ENCODE assay signal across 8 mouse cellular contexts in the genomic region with DNA sequence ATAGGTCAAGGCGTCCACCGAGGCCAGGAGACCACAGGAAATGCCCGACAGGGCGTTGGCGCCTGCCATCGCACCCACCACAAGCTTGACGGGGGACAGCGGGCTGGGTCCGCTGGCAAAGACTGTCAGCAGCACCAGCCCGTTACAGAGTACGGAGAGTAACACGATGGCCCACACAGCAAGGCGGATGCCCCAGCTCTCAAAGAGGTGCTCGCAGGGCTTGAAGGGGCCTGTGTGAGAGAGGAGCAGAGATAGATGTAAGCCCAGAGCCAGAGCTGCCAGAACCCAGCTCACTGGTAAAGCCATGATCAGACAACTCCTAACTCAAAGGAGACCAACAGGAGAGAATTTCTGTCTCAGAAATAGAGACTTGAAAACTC. TPM values are rescaled to one million over a fixed set of nuclear protein-coding genes. Genes with fewer than 3 reads are reported as not detected.
A peak's percentile ranks its signal among the peaks of the same experiment; 100 is the strongest.
DNase-seq lines count a peak whose midpoint lies in the region; ATAC-seq and TF ChIP-seq lines count a peak whose summit lies in the region.

No protein-coding gene starts in this region.

- no peak overlapping the region for H3K27ac ChIP-seq in kidney, postnatal 0 days
- no peak overlapping the region for H3K27ac ChIP-seq in embryonic facial prominence, embryonic 12.5 days
- no peak overlapping the region for H3K27ac ChIP-seq in midbrain, postnatal 0 days (ENCODE audit: low read depth, low read length)

- H3K4me2 ChIP-seq in kidney, postnatal 0 days (ENCODE audit: low read length) = peak overlapping the region; percentile 72
- H3K4me2 ChIP-seq in embryonic facial prominence, embryonic 12.5 days (replicated peaks) = peak overlapping the region; percentile 92
- peak overlapping the region; percentile 83 for H3K4me2 ChIP-seq in midbrain, postnatal 0 days (ENCODE audit: low read depth, low read length, poor library complexity, severe bottlenecking)

- peak overlapping the region; percentile 31; the same call in 1 of the 2 replicates for H3K9ac ChIP-seq in kidney, postnatal 0 days (ENCODE audit: low read depth, low read length)
- H3K9ac ChIP-seq in embryonic facial prominence, embryonic 12.5 days = peak overlapping the region; percentile 60
- H3K9ac ChIP-seq in midbrain, postnatal 0 days (replicated peaks; ENCODE audit: low read length, poor library complexity, severe bottlenecking) = peak overlapping the region; percentile 48

- no peak for DNase-seq in kidney, postnatal 0 days (ENCODE audit: low spot score)
- DNase-seq in kidney, postnatal 10 days = no peak
- DNase-seq in induced T-regulatory cell, adult 2 months (ENCODE audit: low read depth) = peak; percentile 32
- DNase-seq in midbrain, postnatal 0 days (ENCODE audit: low spot score) = no peak
- DNase-seq in layer of hippocampus, adult 8-10 months (ENCODE audit: low spot score in 2 of 2) = no peak
- no peak for DNase-seq in cerebellum, adult 11-12 months
- no peak for DNase-seq in thymus, postnatal 10 days (ENCODE audit: low spot score in 2 of 2)

- peaks cover 6% of the 10 kb centered on the region; the same call in 1 of the 2 replicates for H3K4me1 ChIP-seq in kidney, postnatal 0 days (replicated peaks; ENCODE audit: insufficient read depth, low read length)
- peaks cover 22% of the 10 kb centered on the region for H3K4me1 ChIP-seq in embryonic facial prominence, embryonic 12.5 days
- no peaks in the 10 kb centered on the region for H3K4me1 ChIP-seq in midbrain, postnatal 0 days (ENCODE audit: insufficient read depth, low read length)

- H3K36me3 ChIP-seq in kidney, postnatal 0 days (ENCODE audit: insufficient read depth, low read length) = no peaks in the 10 kb centered on the region
- H3K36me3 ChIP-seq in embryonic facial prominence, embryonic 12.5 days = no peaks in the 10 kb centered on the region
- H3K36me3 ChIP-seq in midbrain, postnatal 0 days (ENCODE audit: insufficient read depth, low read length) = no peaks in the 10 kb centered on the region

- no peaks in the 10 kb centered on the region for H3K9me3 ChIP-seq in kidney, postnatal 0 days (replicated peaks; ENCODE audit: low read length)
- H3K9me3 ChIP-seq in embryonic facial prominence, embryonic 12.5 days = no peaks in the 10 kb centered on the region
- no peaks in the 10 kb centered on the region for H3K9me3 ChIP-seq in midbrain, postnatal 0 days (ENCODE audit: low read length)

- peak overlapping the region; percentile 34 for H3K4me3 ChIP-seq in kidney, postnatal 0 days (replicated peaks; ENCODE audit: low read depth, low read length)
- peak overlapping the region; percentile 40 for H3K4me3 ChIP-seq in embryonic facial prominence, embryonic 12.5 days
- peak overlapping the region; percentile 37 for H3K4me3 ChIP-seq in midbrain, postnatal 0 days (ENCODE audit: low read depth, low read length)

- ATAC-seq in kidney, postnatal 0 days (replicated peaks; ENCODE audit: low FRiP score, low read depth) = 0 out of 2 replicates have a peak, but pooled peaks have one; percentile 27
- no peak for ATAC-seq in embryonic facial prominence, embryonic 12.5 days (ENCODE audit: insufficient number of reproducible peaks, insufficient read depth, low FRiP score, low TSS enrichment)
- ATAC-seq in midbrain, postnatal 0 days (ENCODE audit: low FRiP score) = 0 out of 2 replicates have a peak, but pooled peaks have one; percentile 3

- WGBS in kidney, postnatal 0 days = 10% methylated on average over 14 of the region's 14 CpGs
- 9% methylated on average over 14 of the region's 14 CpGs for WGBS in embryonic facial prominence, embryonic 12.5 days
- 9% methylated on average over 14 of the region's 14 CpGs for WGBS in midbrain, postnatal 0 days

- H3K27me3 ChIP-seq in kidney, postnatal 0 days (ENCODE audit: insufficient read depth, low read length) = no peaks in the 10 kb centered on the region
- H3K27me3 ChIP-seq in embryonic facial prominence, embryonic 12.5 days = peaks cover 7% of the 10 kb centered on the region; the same call in 1 of the 2 replicates
- no peaks in the 10 kb centered on the region for H3K27me3 ChIP-seq in midbrain, postnatal 0 days (ENCODE audit: insufficient read depth, low read length)

- no peak for TF ChIP-seq CTCF in kidney, postnatal 0 days (IDR thresholded peaks at IDR 0.05; ENCODE audit: low read depth)
- no peak for TF ChIP-seq CTCF in midbrain, postnatal 0 days (IDR thresholded peaks at IDR 0.05)

RNA-seq across cellular contexts. Expression of gene Ube2t, which starts 25.6 kb away (rescaled TPM):
- polyA plus RNA-seq in kidney, postnatal 0 days (2015; fragmentation: Nextera tagmentation; extraction: Ambion mirVana) = 24.7 and 27.1 TPM in 2 replicates
- 34.8 and 35.6 TPM in 2 replicates for polyA plus RNA-seq in embryonic facial prominence, embryonic 12.5 days (2016; fragmentation: Nextera tagmentation; extraction: Ambion mirVana)
- 3.1 and 3.5 TPM in 2 replicates for total RNA-seq in midbrain, postnatal 0 days (2014; rRNA removed)
- polyA plus RNA-seq in midbrain, postnatal 0 days (2015; fragmentation: Nextera tagmentation; extraction: Ambion mirVana) = 3.8 and 5.3 TPM in 2 replicates
- total RNA-seq in layer of hippocampus, adult 8-10 months (2022) = 1 to 10 TPM in 3 of 4 experiments, under 1 TPM in 1; 0.99 to 3.1 (median 2.0) TPM

RNA-seq across cellular contexts. Expression of gene Ppp1r12b, which starts 32.2 kb away (rescaled TPM):
- 3.2 and 3.4 TPM in 2 replicates for polyA plus RNA-seq in kidney, postnatal 0 days (2015; fragmentation: Nextera tagmentation; extraction: Ambion mirVana)
- polyA plus RNA-seq in embryonic facial prominence, embryonic 12.5 days (2016; fragmentation: Nextera tagmentation; extraction: Ambion mirVana) = 9.6 and 10.8 TPM in 2 replicates
- total RNA-seq in midbrain, postnatal 0 days (2014; rRNA removed) = 37.7 and 43.8 TPM in 2 replicates
- polyA plus RNA-seq in midbrain, postnatal 0 days (2015; fragmentation: Nextera tagmentation; extraction: Ambion mirVana) = 9.1 and 11.3 TPM in 2 replicates
- total RNA-seq in layer of hippocampus, adult 8-10 months (2022) = 10 to 100 TPM; 66.6 to 80.1 (median 73.2) TPM
